ENCODE assay signal across 19 mouse cellular contexts in the genomic region with DNA sequence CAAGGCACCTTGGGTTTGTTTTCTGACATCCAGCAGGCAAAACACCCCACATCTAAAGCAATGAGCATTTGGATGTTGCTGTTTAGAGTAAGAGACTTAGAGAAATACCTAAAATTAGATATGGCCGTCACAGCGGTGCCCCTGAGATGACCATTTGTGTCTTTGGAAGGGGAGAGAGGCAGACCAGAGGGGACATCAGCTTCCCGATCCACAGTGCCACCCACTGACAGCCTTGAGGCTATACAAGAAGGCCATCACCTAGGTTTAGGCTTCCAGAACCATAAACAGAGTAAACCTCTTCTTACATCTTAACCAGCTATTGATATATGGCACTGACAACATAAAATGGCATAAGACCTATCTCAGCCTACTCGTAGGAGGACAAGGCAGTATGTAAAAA. TPM values are rescaled to one million over a fixed set of nuclear protein-coding genes. Genes with fewer than 3 reads are reported as not detected.
DNase-seq lines count a peak whose midpoint lies in the region; ATAC-seq and TF ChIP-seq lines count a peak whose summit lies in the region.
"Had no signal": no experiment of that assay in that cellular context is flagged by ENCODE, and none has a peak within 500 bp of the region (broad histone marks: within the 10 kb centered on the region; RNA-seq: fewer than 3 reads in every experiment).

No protein-coding gene starts in this region.

- no peak for ATAC-seq in heart, postnatal 0 days (ENCODE audit: insufficient read depth, low read depth)
- no peak for ATAC-seq in lung, postnatal 0 days
- ATAC-seq: activated CD4-positive, CD25-positive, alpha-beta regulatory T cell, adult 4 months had no signal

- H3K4me1 ChIP-seq in heart, postnatal 0 days (ENCODE audit: control insufficient read depth, insufficient read depth), result peaks cover 11% of the 10 kb centered on the region; the same call in 1 of the 2 replicates
- peaks cover under 1% of the 10 kb centered on the region for H3K4me1 ChIP-seq in lung, postnatal 0 days (ENCODE audit: insufficient read depth, low read depth, low read length)
- peaks cover 11% of the 10 kb centered on the region for H3K4me1 ChIP-seq in bone marrow macrophage, adult 2 months (ENCODE audit: control insufficient read depth, insufficient read depth, low read length)

- no peak for DNase-seq in heart, postnatal 0 days (ENCODE audit: low spot score)
- no peak for DNase-seq in heart, adult 8-10 months (ENCODE audit: low spot score)
- no peak for DNase-seq in lung, postnatal 0 days (ENCODE audit: low spot score)
- DNase-seq in lung, adult 18-20 months, result no peak
- DNase-seq in frontal cortex, postnatal 36 days (ENCODE audit: low spot score in 2 of 2), result no peak
- no peak for DNase-seq in cerebellum, adult 9-11 months
- DNase-seq: adrenal gland, postnatal 14 days; cerebellum, adult 11-12 months; cerebellum, postnatal 25 days; gastrocnemius, postnatal 36 days; layer of hippocampus, adult 9-11 months; midbrain, embryonic 14.5 days had no signal

- no peak overlapping the region for H3K4me3 ChIP-seq in heart, postnatal 0 days (ENCODE audit: low read depth, low read length)
- no peak overlapping the region for H3K4me3 ChIP-seq in lung, postnatal 0 days (ENCODE audit: low read depth, low read length)
- H3K4me3 ChIP-seq in bone marrow macrophage, adult 2 months (ENCODE audit: insufficient read depth, low read length), result peak overlapping the region; percentile 24; the same call in 1 of the 2 replicates
- H3K4me3 ChIP-seq: embryonic facial prominence, embryonic 15.5 days; forebrain, embryonic 10.5 days; heart, embryonic 15.5 days; limb, embryonic 13.5 days; megakaryocyte, embryonic 14.5 days had no signal

- no peak overlapping the region for H3K27ac ChIP-seq in heart, postnatal 0 days (ENCODE audit: low read depth)
- peak overlapping the region; percentile 71 for H3K27ac ChIP-seq in lung, postnatal 0 days (ENCODE audit: low read length)
- H3K27ac ChIP-seq in bone marrow macrophage, adult 2 months (ENCODE audit: insufficient read depth, low read depth, low read length), result no peak overlapping the region
- H3K27ac ChIP-seq: embryonic facial prominence, embryonic 15.5 days; forebrain, embryonic 10.5 days; heart, embryonic 15.5 days; limb, embryonic 13.5 days had no signal

- 45% methylated on average over 4 of the region's 4 CpGs for WGBS in heart, postnatal 0 days
- WGBS in lung, postnatal 0 days, result 56% methylated on average over 4 of the region's 4 CpGs

- no peaks in the 10 kb centered on the region for H3K36me3 ChIP-seq in heart, postnatal 0 days (replicated peaks; ENCODE audit: control insufficient read depth, insufficient read depth, low read length)
- H3K36me3 ChIP-seq in lung, postnatal 0 days (ENCODE audit: insufficient read depth, low read length), result no peaks in the 10 kb centered on the region
- H3K36me3 ChIP-seq: embryonic facial prominence, embryonic 15.5 days; forebrain, embryonic 10.5 days; heart, embryonic 15.5 days; limb, embryonic 13.5 days had no signal

- no peak overlapping the region for H3K4me2 ChIP-seq in heart, postnatal 0 days (ENCODE audit: low read depth, low read length)
- no peak overlapping the region for H3K4me2 ChIP-seq in lung, postnatal 0 days (replicated peaks; ENCODE audit: low read depth, low read length)
- H3K4me2 ChIP-seq: embryonic facial prominence, embryonic 15.5 days; heart, embryonic 15.5 days; limb, embryonic 13.5 days had no signal

- TF ChIP-seq CTCF in heart, postnatal 0 days (IDR thresholded peaks at IDR 0.05; ENCODE audit: low read depth), result peak; percentile 37
- TF ChIP-seq CTCF in lung, postnatal 0 days (IDR thresholded peaks at IDR 0.05), result peak; percentile 31
- no peak for TF ChIP-seq CTCF in bone marrow macrophage, adult 2 months (IDR thresholded peaks at IDR 0.05; ENCODE audit: low read depth, low read length)

- no peaks in the 10 kb centered on the region for H3K9me3 ChIP-seq in heart, postnatal 0 days (replicated peaks; ENCODE audit: control insufficient read depth, low read length)
- H3K9me3 ChIP-seq in lung, postnatal 0 days (ENCODE audit: low read length), result no peaks in the 10 kb centered on the region
- H3K9me3 ChIP-seq: embryonic facial prominence, embryonic 15.5 days; forebrain, embryonic 10.5 days; heart, embryonic 15.5 days; limb, embryonic 13.5 days; megakaryocyte, embryonic 14.5 days had no signal

- no peaks in the 10 kb centered on the region for H3K27me3 ChIP-seq in heart, postnatal 0 days (ENCODE audit: control insufficient read depth, insufficient read depth, low read length)
- no peaks in the 10 kb centered on the region for H3K27me3 ChIP-seq in lung, postnatal 0 days (replicated peaks; ENCODE audit: insufficient read depth, low read length)
- H3K27me3 ChIP-seq: embryonic facial prominence, embryonic 15.5 days; heart, embryonic 15.5 days; limb, embryonic 13.5 days; megakaryocyte, embryonic 14.5 days had no signal

- TF ChIP-seq EP300 in heart, postnatal 0 days (IDR thresholded peaks at IDR 0.05; ENCODE audit: low read depth), result no peak
- TF ChIP-seq EP300 in lung, postnatal 0 days (IDR thresholded peaks at IDR 0.05), result no peak

- no peak for TF ChIP-seq POLR2A in bone marrow macrophage, adult 2 months (IDR thresholded peaks at IDR 0.05; ENCODE audit: borderline replicate concordance, low read depth, low read length)

- H3K9ac ChIP-seq in heart, postnatal 0 days (replicated peaks; ENCODE audit: low read depth, low read length), result no peak overlapping the region
- H3K9ac ChIP-seq in lung, postnatal 0 days (replicated peaks; ENCODE audit: low read depth), result no peak overlapping the region
- H3K9ac ChIP-seq: embryonic facial prominence, embryonic 15.5 days; heart, embryonic 15.5 days; limb, embryonic 13.5 days had no signal

RNA-seq across cellular contexts. Expression of a gene that starts 4.5 kb away (rescaled TPM):
- 21.0 and 29.5 TPM in 2 replicates for total RNA-seq in heart, postnatal 0 days (2014; rRNA removed; ENCODE audit: low replicate concordance)
- polyA plus RNA-seq in heart, postnatal 0 days (2015; fragmentation: Nextera tagmentation; extraction: Ambion mirVana), result 7.2 and 7.7 TPM in 2 replicates
- 10 to 100 TPM; 24.3 to 30.9 (median 26.7) TPM for total RNA-seq in heart, adult 8-10 months (2022)
- polyA plus RNA-seq in lung, postnatal 0 days (2015; fragmentation: Nextera tagmentation; extraction: Ambion mirVana), result 10.8 and 12.3 TPM in 2 replicates
- polyA plus RNA-seq in bone marrow macrophage, adult 2 months (2012; ENCODE audit: insufficient read depth, insufficient read length, missing spikeins), result 19.8 and 22.7 TPM in 2 replicates
